Mouse (Mus musculus) intestine, postnatal 0 days (tissue): Measurements from ENCODE around the gene Mrpl41. TPM values are rescaled to one million over a fixed set of nuclear protein-coding genes. Genes with fewer than 3 reads are reported as not detected.

Source experiments
- ATAC-seq: fragments of 200-750 bp; cut with Nextera tagmentation; 2 replicates; pipeline ENCODE4 v1.8.0; 2017; ENCODE audit warnings: mild to moderate bottlenecking, moderate TSS enrichment, moderate library complexity
- H3K27ac ChIP-seq: fragments of 300-500 bp; sonication (generic); 2 replicates; pipeline ENCODE4 v1.5.1; 2014; ENCODE audit warnings: mild to moderate bottlenecking, low read depth, low read length, moderate library complexity
- H3K27me3 ChIP-seq: fragments of 300-500 bp; sonication (generic); replicated peaks from 2 replicates; pipeline ENCODE4 v1.6.1; 2014; ENCODE audit warnings: low read length, mixed read lengths; ENCODE audit not compliant: control insufficient read depth, insufficient read depth
- H3K36me3 ChIP-seq: fragments of 300-500 bp; sonication (generic); 2 replicates; pipeline ENCODE4 v1.6.1; 2014; ENCODE audit warnings: mild to moderate bottlenecking, moderate library complexity; ENCODE audit not compliant: control insufficient read depth, insufficient read depth
- H3K4me1 ChIP-seq: fragments of 300-500 bp; sonication (generic); replicated peaks from 2 replicates; pipeline ENCODE4 v1.6.1; 2014; ENCODE audit warnings: antibody characterized with exemption, low read length, mixed read lengths; ENCODE audit not compliant: control insufficient read depth, insufficient read depth
- H3K4me2 ChIP-seq: fragments of 300-500 bp; sonication (generic); replicated peaks from 2 replicates; pipeline ENCODE4 v1.6.1; 2014; ENCODE audit warnings: low read depth, mild to moderate bottlenecking, moderate library complexity
- H3K4me3 ChIP-seq: fragments of 300-500 bp; sonication (generic); 2 replicates; pipeline ENCODE4 v1.5.1; 2014; ENCODE audit warnings: low read depth, low read length
- H3K9ac ChIP-seq: fragments of 300-500 bp; sonication (generic); 2 replicates; pipeline ENCODE4 v1.6.1; 2014; ENCODE audit warnings: mild to moderate bottlenecking, low read depth, low read length
- H3K9me3 ChIP-seq: fragments of 300-500 bp; sonication (generic); 2 replicates; pipeline ENCODE4 v1.6.1; 2016; ENCODE audit warnings: mixed run types; ENCODE audit not compliant: control insufficient read depth
- CTCF ChIP-seq: sonication (generic); IDR thresholded peaks from 2 replicates; pipeline ENCODE4 v1.5.1; 2016; ENCODE audit warnings: low read depth, mild to moderate bottlenecking, control low read depth, antibody characterized with exemption, moderate library complexity
- WGBS: fragments of 180-500 bp; shearing (Covaris S2); extraction: QIAGEN DNeasy Blood & Tissue Kit; methylation state at CpG from one replicate; pipeline ENCODE4 v1.1.7; 2014; 5-methylcytosine and 5-hydroxymethylcytosine counted together
- polyA plus RNA-seq: library from polyadenylated mRNA; unstranded; fragments of >200 nt; fragmentation: Nextera tagmentation; extraction: Ambion mirVana; gene quantifications from 2 replicates; pipeline ENCODE4 v1.2.1, GENCODE M21; 2015

The Mrpl41 gene
- polyA plus RNA-seq, 1 experiment from 2014 or later = 154 TPM

GRCm38 (mm10) chr2:24970386-24970785, 4.5 kb downstream of the Mrpl41 start:
- Histone ChIP-seq H3K27me3 (no peaks in the 10 kb centered on the region), H3K36me3 (peaks cover 40% of the 10 kb centered on the region)
- 83% methylated on average over 4 of the region's 4 CpGs for WGBS

GRCm38 (mm10) chr2:24962304-24963000, 12.4 kb downstream of the Mrpl41 start, which contains the start of gene Dph7:
Gene Dph7 (plus strand): TSS chr2:24962400.
- peak; percentile 85 for ATAC-seq
- TF ChIP-seq CTCF = peak; percentile 98
- peak within 1 kb of the TSS; percentile 66 for H3K9ac ChIP-seq
- no peaks in the 10 kb centered on the region for H3K27me3 ChIP-seq
- H3K4me3 ChIP-seq = peak within 1 kb of the TSS; percentile 83
- H3K27ac ChIP-seq = 0 out of 2 replicates have a peak within 1 kb of the TSS, but pooled peaks have one; percentile 15
- H3K4me1 ChIP-seq = no peaks in the 10 kb centered on the region
- H3K4me2 ChIP-seq = peak within 1 kb of the TSS; percentile 78
- peaks cover 23% of the 10 kb centered on the region for H3K36me3 ChIP-seq
- under 1% methylated on average over 28 of the region's 28 CpGs for WGBS
- H3K9me3 ChIP-seq = no peaks in the 10 kb centered on the region

More at GRCm38 (mm10) chr2:24970386-24970785, 4.5 kb downstream of the Mrpl41 start:
- Histone ChIP-seq H3K4me3 (no peak overlapping the region), H3K9ac (no peak overlapping the region), H3K9me3 (no peaks in the 10 kb centered on the region), H3K4me1 (peaks cover 5% of the 10 kb centered on the region; the same call in 1 of the 2 replicates), H3K27ac (no peak overlapping the region), H3K4me2 (no peak overlapping the region)
- ATAC-seq = no peak
- no peak for TF ChIP-seq CTCF

- no peaks in the 10 kb centered on the region for H3K4me1 ChIP-seq
- 34% methylated on average over 3 of the region's 3 CpGs for WGBS
- no peaks in the 10 kb centered on the region for H3K9me3 ChIP-seq
- TF ChIP-seq CTCF = peak; percentile 79
- no peak overlapping the region for H3K9ac ChIP-seq
- H3K4me3 ChIP-seq = no peak overlapping the region
- ATAC-seq = no peak
- no peaks in the 10 kb centered on the region for H3K27me3 ChIP-seq
- H3K36me3 ChIP-seq = peaks cover 21% of the 10 kb centered on the region
- H3K27ac ChIP-seq = no peak overlapping the region
- H3K4me2 ChIP-seq = no peak overlapping the region
Observed at GRCm38 (mm10) chr2:24960910-24961309, 14.0 kb downstream of the Mrpl41 start.

DNA sequence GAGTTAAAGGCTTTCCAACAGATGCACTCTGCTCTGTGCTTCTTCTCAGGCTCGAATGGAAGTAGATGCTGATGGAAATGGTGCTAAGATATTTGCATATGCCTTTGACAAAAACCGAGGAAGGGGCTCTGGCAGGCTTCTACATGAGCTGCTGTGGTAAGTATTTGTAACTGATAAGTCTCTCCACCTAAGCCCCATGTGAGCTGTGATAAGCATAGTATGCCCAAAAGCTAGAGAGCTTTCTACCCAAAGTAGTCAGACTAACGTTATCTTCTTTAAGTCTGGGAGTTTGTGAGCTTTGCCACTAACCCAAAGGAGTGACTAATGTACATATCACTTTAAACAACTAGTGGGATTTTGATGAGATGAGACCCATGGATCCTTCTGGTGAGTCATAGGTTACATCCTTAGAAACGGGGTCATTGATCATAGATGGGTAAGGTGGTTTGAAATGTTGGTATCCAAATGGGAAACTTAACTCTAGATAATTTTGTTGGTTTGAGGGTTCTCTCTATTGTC, 22.3 kb downstream of the Mrpl41 start:
- Histone ChIP-seq H3K9ac (no peak overlapping the region), H3K27me3 (no peaks in the 10 kb centered on the region), H3K36me3 (peaks cover 34% of the 10 kb centered on the region), H3K27ac (no peak overlapping the region), H3K4me1 (peaks cover 5% of the 10 kb centered on the region; the same call in 1 of the 2 replicates), H3K9me3 (no peaks in the 10 kb centered on the region), H3K4me2 (no peak overlapping the region), H3K4me3 (no peak overlapping the region)
- ATAC-seq = no peak
- WGBS = 82% methylated on average over 4 of the region's 4 CpGs
- no peak for TF ChIP-seq CTCF

DNA sequence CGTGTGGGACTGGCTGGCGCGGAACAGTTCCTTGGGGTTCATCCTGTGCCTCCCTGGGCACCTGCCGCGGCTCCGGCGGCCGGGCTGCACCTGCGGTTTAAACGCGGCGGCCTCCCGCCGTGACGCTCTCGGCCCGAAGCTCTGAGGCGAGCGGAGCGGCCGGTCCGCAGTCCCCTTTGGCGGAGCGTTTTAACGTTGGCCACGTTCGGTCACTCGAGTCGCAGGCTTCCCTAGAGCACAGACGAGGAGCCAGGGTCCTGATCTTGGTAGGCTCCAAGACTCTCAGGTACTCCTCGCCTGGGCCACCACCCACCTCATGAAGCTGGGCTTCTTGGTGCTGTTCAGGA, 24.7 kb downstream of the Mrpl41 start:
- H3K9me3 ChIP-seq = no peaks in the 10 kb centered on the region
- H3K36me3 ChIP-seq = peaks cover 28% of the 10 kb centered on the region
- peaks cover 5% of the 10 kb centered on the region; the same call in 1 of the 2 replicates for H3K4me1 ChIP-seq
- H3K27ac ChIP-seq = peak overlapping the region; percentile 57
- no peak for TF ChIP-seq CTCF
- H3K4me3 ChIP-seq = peak overlapping the region; percentile 93
- peak overlapping the region; percentile 85 for H3K9ac ChIP-seq
- H3K27me3 ChIP-seq = no peaks in the 10 kb centered on the region
- peak overlapping the region; percentile 99 for H3K4me2 ChIP-seq
- WGBS = under 1% methylated on average over 31 of the region's 31 CpGs
- no peak; the same call in 1 of the 2 replicates for ATAC-seq

DNA sequence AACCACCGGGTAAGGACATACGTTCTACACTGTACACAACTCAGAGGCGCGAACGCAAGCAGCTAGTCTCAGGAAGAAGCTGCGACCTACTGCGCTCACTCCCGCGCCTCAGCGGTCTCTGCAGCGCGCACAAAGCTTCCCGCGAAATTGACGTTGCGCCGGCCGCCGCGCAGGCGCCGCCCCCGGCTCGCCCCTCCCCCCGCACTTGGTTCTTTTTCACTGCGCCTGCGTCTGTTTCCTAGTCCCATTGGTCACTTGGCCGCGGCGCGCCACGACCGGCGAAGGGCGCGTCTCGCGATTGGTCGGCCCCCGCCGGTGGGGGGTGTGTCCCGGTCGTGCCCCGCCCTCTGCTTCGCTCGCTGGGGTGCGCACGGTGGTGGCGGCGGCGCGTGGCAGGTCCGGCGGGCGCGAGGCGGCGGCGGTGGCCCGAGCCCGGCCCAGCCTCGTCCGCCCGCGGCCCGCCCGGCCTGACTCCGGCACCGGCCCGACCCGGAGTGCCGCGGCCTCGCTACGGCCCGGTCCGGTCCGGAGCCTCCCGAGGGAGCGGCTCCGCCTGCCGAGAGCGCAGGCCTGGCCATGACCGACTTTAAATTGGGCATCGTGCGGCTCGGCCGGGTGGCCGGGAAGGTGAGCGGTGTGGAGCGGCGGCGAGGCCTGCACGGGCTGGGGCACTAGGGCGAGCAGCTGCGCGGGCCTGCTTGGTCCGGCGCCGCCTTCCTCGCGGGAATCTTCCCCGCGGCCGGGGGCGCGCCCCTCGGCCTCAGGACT, 25.3 kb downstream of the Mrpl41 start, which contains the start of gene Zmynd19:
Gene Zmynd19 (plus strand): TSS at position 372 of the 768 bp plus-strand sequence.
- WGBS = under 1% methylated on average over 103 of the region's 108 CpGs

More for the DNA sequence above, 25.3 kb downstream of the Mrpl41 start, which contains the start of gene Zmynd19:
- H3K36me3 ChIP-seq = peaks cover 22% of the 10 kb centered on the region
- H3K9me3 ChIP-seq = no peaks in the 10 kb centered on the region
- H3K4me1 ChIP-seq = peaks cover 5% of the 10 kb centered on the region; the same call in 1 of the 2 replicates
- peak; percentile 100 for ATAC-seq
- peak within 1 kb of the TSS; percentile 85 for H3K9ac ChIP-seq
- H3K4me3 ChIP-seq = peak within 1 kb of the TSS; percentile 93
- peak within 1 kb of the TSS; percentile 99 for H3K4me2 ChIP-seq
- TF ChIP-seq CTCF = 0 out of 2 replicates have a peak, but pooled peaks have one; percentile 5
- peak within 1 kb of the TSS; percentile 57 for H3K27ac ChIP-seq
- no peaks in the 10 kb centered on the region for H3K27me3 ChIP-seq
